Mouse (Mus musculus): Measurements from ENCODE around the gene Mfn2.

DNA sequence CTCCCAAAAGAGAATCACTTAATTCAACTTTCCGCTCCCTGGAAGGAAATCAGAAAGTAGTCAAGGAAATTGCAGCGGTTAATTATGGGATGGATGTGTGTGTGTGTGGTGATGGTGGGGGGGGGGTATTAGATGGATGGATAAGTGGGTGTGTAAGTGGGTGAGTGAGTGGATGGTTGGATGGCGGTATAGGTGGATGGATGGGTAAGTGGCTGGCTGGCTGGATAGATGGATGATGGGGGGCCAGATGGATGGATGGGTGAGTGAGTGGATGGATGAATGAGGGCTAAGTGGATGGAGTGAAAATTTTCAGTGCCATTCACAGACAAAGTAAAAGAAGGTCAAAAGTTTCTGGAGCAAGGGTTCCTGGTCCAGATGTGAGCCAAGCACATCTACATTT, 32.5 kb upstream of the Mfn2 start:
- TF ChIP-seq CTCF (IDR thresholded peaks at IDR 0.05; ENCODE audit: extremely low read depth, insufficient read depth, low read length) (no peak), POLR2A (IDR thresholded peaks at IDR 0.05; ENCODE audit: extremely low read depth, insufficient read depth, low read length) (no peak)

Measured in cortical plate, adult 2 months (tissue).